7 mouse cellular contexts compared by ENCODE assay signal in the genomic region with DNA sequence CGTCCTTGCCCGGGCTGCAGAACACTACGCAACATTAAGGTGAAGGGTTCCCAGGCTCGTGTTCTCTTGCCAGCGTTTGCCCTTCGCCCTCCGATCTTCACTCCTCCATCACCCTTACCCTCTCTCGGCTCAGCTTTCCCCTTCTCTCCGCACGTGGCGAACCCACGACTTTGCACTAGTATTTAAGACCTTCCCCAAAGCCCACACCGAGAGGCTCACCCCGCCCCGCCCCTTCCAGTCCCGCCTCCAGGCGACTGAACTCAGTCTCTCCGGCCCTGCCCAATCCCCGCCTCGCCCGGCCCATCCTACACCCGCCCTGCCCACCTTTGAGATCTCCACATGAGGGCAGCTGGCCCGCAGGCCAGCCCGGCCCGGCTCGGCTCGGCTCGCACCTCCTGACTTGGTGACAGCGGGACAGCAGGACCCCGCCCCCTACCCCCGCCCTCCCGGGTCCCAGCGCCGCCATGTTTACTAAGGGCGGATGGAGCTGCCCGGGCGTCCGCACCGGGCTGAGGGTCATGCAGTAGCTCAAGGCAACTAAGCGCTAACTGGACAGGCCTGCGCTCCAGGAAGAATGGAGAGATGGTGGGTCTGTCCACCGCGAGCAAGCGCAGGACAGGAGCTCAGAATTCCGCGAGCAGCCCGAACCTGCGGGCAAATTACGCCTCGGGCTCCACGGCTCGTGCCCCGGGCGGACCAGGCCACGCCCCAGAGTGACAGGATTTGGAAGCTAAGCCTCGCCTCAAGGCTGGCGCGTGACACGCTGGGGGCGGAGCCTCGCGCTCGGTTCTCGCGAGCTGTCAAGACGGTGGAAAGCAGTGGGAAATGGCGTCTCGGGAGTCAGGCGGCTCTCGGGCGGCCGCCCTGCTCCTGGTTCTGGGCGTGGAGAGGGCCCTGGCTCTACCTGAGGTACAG. TPM values are rescaled to one million over a fixed set of nuclear protein-coding genes. Genes with fewer than 3 reads are reported as not detected.
DNase-seq lines count a peak whose midpoint lies in the region; ATAC-seq lines count a peak whose summit lies in the region.

TSS of gene Atraid (plus strand) at position 465 of the 915 bp plus-strand sequence.

- no peaks in the 10 kb centered on the region for H3K9me3 ChIP-seq in embryonic facial prominence, embryonic 12.5 days
- H3K9me3 ChIP-seq in limb, embryonic 11.5 days (ENCODE audit: control insufficient read depth, low read length) = no peaks in the 10 kb centered on the region
- no peaks in the 10 kb centered on the region for H3K9me3 ChIP-seq in midbrain, embryonic 14.5 days (ENCODE audit: control insufficient read depth, low read length)

- H3K4me2 ChIP-seq in embryonic facial prominence, embryonic 12.5 days (replicated peaks) = peak within 1 kb of the TSS; percentile 79
- peak within 1 kb of the TSS; percentile 65 for H3K4me2 ChIP-seq in limb, embryonic 11.5 days (ENCODE audit: low read depth, severe bottlenecking)
- peak within 1 kb of the TSS; percentile 62 for H3K4me2 ChIP-seq in midbrain, embryonic 14.5 days (ENCODE audit: low read length)

- peak within 1 kb of the TSS; percentile 69 for H3K9ac ChIP-seq in embryonic facial prominence, embryonic 12.5 days
- peak within 1 kb of the TSS; percentile 89 for H3K9ac ChIP-seq in limb, embryonic 11.5 days (ENCODE audit: low read length)
- peak within 1 kb of the TSS; percentile 73 for H3K9ac ChIP-seq in midbrain, embryonic 14.5 days (replicated peaks; ENCODE audit: low read length)

- H3K36me3 ChIP-seq in embryonic facial prominence, embryonic 12.5 days = peaks cover 18% of the 10 kb centered on the region; the same call in 1 of the 2 replicates
- no peaks in the 10 kb centered on the region for H3K36me3 ChIP-seq in limb, embryonic 11.5 days (ENCODE audit: control insufficient read depth, insufficient read depth, low read length)
- H3K36me3 ChIP-seq in midbrain, embryonic 14.5 days (ENCODE audit: control insufficient read depth, insufficient read depth, low read length) = peaks cover 27% of the 10 kb centered on the region

- under 1% methylated on average over 73 of the region's 73 CpGs for WGBS in embryonic facial prominence, embryonic 12.5 days
- WGBS in limb, embryonic 11.5 days = under 1% methylated on average over 73 of the region's 73 CpGs
- under 1% methylated on average over 73 of the region's 73 CpGs for WGBS in midbrain, embryonic 14.5 days

- peak; percentile 97 for ATAC-seq in embryonic facial prominence, embryonic 12.5 days (ENCODE audit: insufficient number of reproducible peaks, insufficient read depth, low FRiP score, low TSS enrichment)
- peak; percentile 97 for ATAC-seq in limb, embryonic 11.5 days (ENCODE audit: insufficient number of reproducible peaks, low FRiP score, low TSS enrichment, low read depth)
- peak; percentile 96 for ATAC-seq in midbrain, embryonic 14.5 days (ENCODE audit: low FRiP score, low TSS enrichment)

- peaks cover 7% of the 10 kb centered on the region; the same call in 1 of the 2 replicates for H3K4me1 ChIP-seq in embryonic facial prominence, embryonic 12.5 days
- H3K4me1 ChIP-seq in limb, embryonic 11.5 days (ENCODE audit: control insufficient read depth, insufficient read depth, low read length) = 0 out of 2 replicates have a peak, but pooled peaks cover 2% of the 10 kb centered on the region
- peaks cover 6% of the 10 kb centered on the region; the same call in 1 of the 2 replicates for H3K4me1 ChIP-seq in midbrain, embryonic 14.5 days (ENCODE audit: control insufficient read depth, insufficient read depth, low read length)

- peak within 1 kb of the TSS; percentile 88 for H3K27ac ChIP-seq in embryonic facial prominence, embryonic 12.5 days
- peak within 1 kb of the TSS; percentile 85 for H3K27ac ChIP-seq in limb, embryonic 11.5 days (replicated peaks; ENCODE audit: low read depth, low read length)
- peak within 1 kb of the TSS; percentile 95 for H3K27ac ChIP-seq in midbrain, embryonic 14.5 days (replicated peaks; ENCODE audit: low read depth, low read length)

- DNase-seq in adrenal gland, postnatal 25 days = peak; percentile 98
- DNase-seq in heart, adult 11 months = peak; percentile 100
- peak; percentile 100 for DNase-seq in kidney, adult 18-20 months
- DNase-seq in limb, embryonic 11.5 days (ENCODE audit: low spot score) = peak; percentile 99
- peak; percentile 99 for DNase-seq in midbrain, embryonic 14.5 days
- DNase-seq in spleen, adult 18-20 months = peak; percentile 97 to 99

- H3K4me3 ChIP-seq in embryonic facial prominence, embryonic 12.5 days = peak within 1 kb of the TSS; percentile 56
- H3K4me3 ChIP-seq in limb, embryonic 11.5 days (ENCODE audit: low read depth, low read length) = peak within 1 kb of the TSS; percentile 68
- peak within 1 kb of the TSS; percentile 59 for H3K4me3 ChIP-seq in midbrain, embryonic 14.5 days (replicated peaks; ENCODE audit: low read depth, low read length)

- no peaks in the 10 kb centered on the region for H3K27me3 ChIP-seq in embryonic facial prominence, embryonic 12.5 days
- no peaks in the 10 kb centered on the region for H3K27me3 ChIP-seq in limb, embryonic 11.5 days (ENCODE audit: control insufficient read depth, insufficient read depth, low read length)
- no peaks in the 10 kb centered on the region for H3K27me3 ChIP-seq in midbrain, embryonic 14.5 days (ENCODE audit: control insufficient read depth, insufficient read depth, low read length)

RNA-seq across cellular contexts. Expression of gene Atraid, which starts in this region (rescaled TPM):
- total RNA-seq in adrenal gland, postnatal 25 days (2021) = 136 and 139 TPM in 2 replicates
- 117 and 118 TPM in 2 replicates for polyA plus RNA-seq in embryonic facial prominence, embryonic 12.5 days (2016; fragmentation: Nextera tagmentation; extraction: Ambion mirVana)
- 75.0 and 83.9 TPM in 2 replicates for polyA plus RNA-seq in limb, embryonic 11.5 days (2014; fragmentation: Nextera tagmentation; extraction: Ambion mirVana)
- 163 and 183 TPM in 2 replicates for polyA plus RNA-seq in midbrain, embryonic 14.5 days (2014; fragmentation: Nextera tagmentation; extraction: Ambion mirVana)

Comparison
In these comparisons a context has a peak if more than half of its experiments do, and no peak if none do; other contexts are left out.
1. Peak in every context shown above with its lines: DNase-seq, ATAC-seq, H3K4me3 ChIP-seq and H3K27ac ChIP-seq.